Mouse (Mus musculus): ENCODE results near the gene Psmb7. TPM values are rescaled to one million over a fixed set of nuclear protein-coding genes. Genes with fewer than 3 reads are reported as not detected.

Gene Psmb7
- polyA plus RNA-seq, 2 experiments, result 253 to 265 TPM

- no peaks in the 10 kb centered on the region for H3K4me1 ChIP-seq (ENCODE audit: control insufficient read depth, insufficient read depth, low read length)
- no peak for ATAC-seq (ENCODE audit: low FRiP score, low read depth)
- peaks cover 35% of the 10 kb centered on the region for H3K36me3 ChIP-seq (ENCODE audit: control insufficient read depth, insufficient read depth, low read length)
- no peaks in the 10 kb centered on the region for H3K27me3 ChIP-seq (ENCODE audit: control insufficient read depth, insufficient read depth, low read length)
- no peak overlapping the region for H3K4me2 ChIP-seq (replicated peaks; ENCODE audit: low read depth, low read length, severe bottlenecking)
- no peak overlapping the region for H3K9ac ChIP-seq (ENCODE audit: low read depth, low read length, severe bottlenecking)
- DNase-seq (ENCODE audit: low spot score), result no peak
- no peak overlapping the region for H3K27ac ChIP-seq (replicated peaks; ENCODE audit: low read depth, low read length)
- 95% methylated on average over 4 of the region's 4 CpGs for WGBS
- no peaks in the 10 kb centered on the region for H3K9me3 ChIP-seq (ENCODE audit: control insufficient read depth, low read length)
- no peak for TF ChIP-seq POLR2A (IDR thresholded peaks at IDR 0.05; ENCODE audit: borderline replicate concordance, extremely low read depth, insufficient read depth, insufficient read length)
- H3K4me3 ChIP-seq (replicated peaks; ENCODE audit: low read length), result no peak overlapping the region
These were observed 24.1 kb downstream of the Psmb7 start for GRCm38 (mm10) chr2:38619777-38620176.

DNA sequence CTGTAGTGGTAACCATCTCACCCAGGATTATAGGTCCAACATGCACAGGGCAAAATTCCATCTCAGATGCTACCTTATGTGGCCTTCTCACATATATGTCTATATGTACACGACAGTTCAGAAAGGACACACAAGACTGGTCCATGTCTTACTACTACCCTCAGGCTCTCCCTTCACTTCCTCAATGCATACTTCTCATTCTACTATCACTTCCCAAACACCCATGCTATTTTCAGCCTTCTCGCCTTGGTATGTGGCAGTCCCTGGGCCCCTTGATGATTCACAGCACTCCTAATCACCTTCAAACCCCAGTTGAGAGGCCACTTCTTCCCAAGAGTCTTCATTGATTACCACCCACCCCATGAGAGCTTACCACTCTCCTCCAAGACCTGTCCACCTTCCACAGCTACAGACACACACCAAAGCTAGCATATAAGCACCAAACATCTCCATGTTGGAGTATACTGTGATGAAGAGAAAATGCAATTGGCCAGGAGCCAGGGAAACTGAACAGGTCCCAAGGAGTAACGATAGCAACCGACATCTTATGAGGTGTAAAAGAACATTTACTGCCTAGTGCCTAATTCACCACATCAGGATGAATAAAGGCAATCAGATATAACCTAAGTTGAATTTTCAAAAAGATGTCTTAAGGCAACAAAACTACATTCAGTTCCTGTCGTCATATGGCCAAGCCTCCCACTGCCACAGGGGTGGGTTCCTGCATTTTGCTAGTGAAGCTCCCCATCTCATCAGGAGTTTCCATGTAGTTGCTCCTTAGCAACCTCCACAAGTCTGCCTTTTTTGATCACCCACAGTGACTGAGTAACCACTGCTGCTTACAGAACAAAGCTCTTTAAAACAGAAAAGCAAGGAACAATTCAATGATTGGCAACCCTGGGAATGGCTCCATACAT is 26.7 kb downstream of the Psmb7 start:
- TF ChIP-seq POLR2A (IDR thresholded peaks at IDR 0.05; ENCODE audit: borderline replicate concordance, extremely low read depth, insufficient read depth, insufficient read length), result no peak
- no peak overlapping the region for H3K4me2 ChIP-seq (replicated peaks; ENCODE audit: low read depth, low read length, severe bottlenecking)
- H3K9ac ChIP-seq (ENCODE audit: low read depth, low read length, severe bottlenecking), result no peak overlapping the region
- no peak for DNase-seq (ENCODE audit: low spot score)
- no peaks in the 10 kb centered on the region for H3K4me1 ChIP-seq (ENCODE audit: control insufficient read depth, insufficient read depth, low read length)
- 77% methylated on average over 5 of the region's 5 CpGs for WGBS
- H3K27me3 ChIP-seq (ENCODE audit: control insufficient read depth, insufficient read depth, low read length), result no peaks in the 10 kb centered on the region
- H3K27ac ChIP-seq (replicated peaks; ENCODE audit: low read depth, low read length), result no peak overlapping the region
- no peak for ATAC-seq (ENCODE audit: low FRiP score, low read depth)
- H3K4me3 ChIP-seq (replicated peaks; ENCODE audit: low read length), result no peak overlapping the region
- no peaks in the 10 kb centered on the region for H3K9me3 ChIP-seq (ENCODE audit: control insufficient read depth, low read length)
- H3K36me3 ChIP-seq (ENCODE audit: control insufficient read depth, insufficient read depth, low read length), result peaks cover 40% of the 10 kb centered on the region

- no peak for ATAC-seq (ENCODE audit: low FRiP score, low read depth)
- H3K27me3 ChIP-seq (ENCODE audit: control insufficient read depth, insufficient read depth, low read length), result no peaks in the 10 kb centered on the region
- no peak for TF ChIP-seq POLR2A (IDR thresholded peaks at IDR 0.05; ENCODE audit: borderline replicate concordance, extremely low read depth, insufficient read depth, insufficient read length)
- H3K4me2 ChIP-seq (replicated peaks; ENCODE audit: low read depth, low read length, severe bottlenecking), result no peak overlapping the region
- 63% methylated on average over 4 of the region's 4 CpGs for WGBS
- DNase-seq (ENCODE audit: low spot score), result no peak
- no peak overlapping the region for H3K27ac ChIP-seq (replicated peaks; ENCODE audit: low read depth, low read length)
- no peak overlapping the region for H3K9ac ChIP-seq (ENCODE audit: low read depth, low read length, severe bottlenecking)
- H3K4me1 ChIP-seq (ENCODE audit: control insufficient read depth, insufficient read depth, low read length), result no peaks in the 10 kb centered on the region
- H3K9me3 ChIP-seq (ENCODE audit: control insufficient read depth, low read length), result no peaks in the 10 kb centered on the region
- peaks cover 31% of the 10 kb centered on the region for H3K36me3 ChIP-seq (ENCODE audit: control insufficient read depth, insufficient read depth, low read length)
- H3K4me3 ChIP-seq (replicated peaks; ENCODE audit: low read length), result no peak overlapping the region
These were observed 27.8 kb downstream of the Psmb7 start for GRCm38 (mm10) chr2:38616072-38616471.

DNA sequence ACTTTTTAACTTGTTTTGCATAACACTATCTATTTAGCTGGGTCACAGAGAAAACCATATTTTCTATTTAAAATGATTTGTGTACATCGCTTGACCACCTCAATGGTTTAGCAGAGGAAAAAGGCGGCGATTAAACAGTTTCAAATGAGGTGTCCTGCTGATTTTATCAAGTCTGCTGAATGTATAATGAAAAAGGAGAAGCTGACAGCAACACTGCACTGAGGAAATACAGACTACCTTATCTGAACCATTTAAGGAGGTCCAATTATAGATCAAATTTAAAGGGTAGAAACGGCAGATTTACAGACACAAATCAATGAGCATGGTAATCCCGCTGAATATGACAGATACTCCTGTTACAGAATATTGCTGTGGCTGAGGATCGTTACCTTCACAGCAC is 29.4 kb downstream of the Psmb7 start:
- no peaks in the 10 kb centered on the region for H3K9me3 ChIP-seq (ENCODE audit: control insufficient read depth, low read length)
- H3K27ac ChIP-seq (replicated peaks; ENCODE audit: low read depth, low read length), result no peak overlapping the region
- no peaks in the 10 kb centered on the region for H3K27me3 ChIP-seq (ENCODE audit: control insufficient read depth, insufficient read depth, low read length)
- DNase-seq (ENCODE audit: low spot score) (no peak), ATAC-seq (ENCODE audit: low FRiP score, low read depth) (no peak)
- no peak overlapping the region for H3K4me2 ChIP-seq (replicated peaks; ENCODE audit: low read depth, low read length, severe bottlenecking)
- H3K9ac ChIP-seq (ENCODE audit: low read depth, low read length, severe bottlenecking), result no peak overlapping the region
- WGBS, result 85% methylated on average over 6 of the region's 6 CpGs
- peaks cover 29% of the 10 kb centered on the region for H3K36me3 ChIP-seq (ENCODE audit: control insufficient read depth, insufficient read depth, low read length)
- TF ChIP-seq POLR2A (IDR thresholded peaks at IDR 0.05; ENCODE audit: borderline replicate concordance, extremely low read depth, insufficient read depth, insufficient read length), result no peak
- H3K4me1 ChIP-seq (ENCODE audit: control insufficient read depth, insufficient read depth, low read length), result no peaks in the 10 kb centered on the region
- no peak overlapping the region for H3K4me3 ChIP-seq (replicated peaks; ENCODE audit: low read length)

- DNase-seq (ENCODE audit: low spot score), result no peak
- Histone ChIP-seq H3K36me3 (ENCODE audit: control insufficient read depth, insufficient read depth, low read length) (peaks cover 26% of the 10 kb centered on the region), H3K4me1 (ENCODE audit: control insufficient read depth, insufficient read depth, low read length) (no peaks in the 10 kb centered on the region), H3K4me3 (replicated peaks; ENCODE audit: low read length) (no peak overlapping the region), H3K4me2 (replicated peaks; ENCODE audit: low read depth, low read length, severe bottlenecking) (no peak overlapping the region), H3K27me3 (ENCODE audit: control insufficient read depth, insufficient read depth, low read length) (no peaks in the 10 kb centered on the region), H3K9ac (ENCODE audit: low read depth, low read length, severe bottlenecking) (no peak overlapping the region), H3K9me3 (ENCODE audit: control insufficient read depth, low read length) (no peaks in the 10 kb centered on the region), H3K27ac (replicated peaks; ENCODE audit: low read depth, low read length) (no peak overlapping the region)
- ATAC-seq (ENCODE audit: low FRiP score, low read depth), result no peak
- WGBS, result 93% methylated on average over 3 of the region's 3 CpGs
- TF ChIP-seq POLR2A (IDR thresholded peaks at IDR 0.05; ENCODE audit: borderline replicate concordance, extremely low read depth, insufficient read depth, insufficient read length), result no peak
These were observed 30.3 kb downstream of the Psmb7 start for GRCm38 (mm10) chr2:38613576-38613975.

Measured in limb, embryonic 14.5 days (tissue).